Mouse (Mus musculus): ENCODE measurements around the gene Lhb.

DNA sequence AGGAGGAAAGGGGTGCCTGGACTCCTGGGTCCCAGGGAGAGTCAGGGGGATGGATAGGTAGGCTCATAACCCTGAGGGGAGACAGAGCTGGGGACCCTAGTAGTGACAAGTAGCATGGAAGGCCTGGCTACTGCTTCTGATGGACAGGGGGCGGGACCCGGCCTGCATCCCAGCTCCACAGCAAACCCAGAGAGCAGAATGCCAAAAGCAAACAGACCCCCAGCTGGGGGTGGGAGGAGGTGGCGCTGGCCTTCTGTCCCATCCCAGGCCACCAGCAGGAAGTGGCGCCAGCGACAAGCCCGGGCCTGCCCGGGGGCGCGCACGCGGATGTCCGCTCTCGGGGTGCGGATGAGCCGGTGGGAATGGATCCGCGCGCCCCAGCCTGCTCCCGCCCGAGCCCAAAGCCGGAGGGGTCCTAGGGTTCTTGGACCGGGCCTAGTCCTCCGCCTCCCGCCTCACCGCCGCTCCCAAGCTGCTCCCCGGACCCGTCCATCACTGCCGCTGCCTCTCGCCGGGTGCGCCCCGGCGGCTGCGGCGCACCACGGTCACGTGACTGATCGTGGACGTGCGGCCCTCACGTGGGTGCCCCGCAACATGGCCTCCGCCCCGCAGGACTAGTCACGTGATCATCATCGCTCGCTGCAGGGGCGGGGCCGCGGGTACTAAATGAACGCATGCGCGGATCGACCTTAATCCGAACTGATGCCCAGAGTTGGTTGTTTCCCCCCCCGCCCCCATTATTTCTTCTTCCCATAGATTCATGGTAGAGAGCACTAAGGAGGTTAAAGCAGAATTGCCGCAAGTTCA, 45.9 kb downstream of the Lhb start, which contains the start of gene Bax:
- TF ChIP-seq CTCF (IDR thresholded peaks at IDR 0.05; ENCODE audit: control insufficient read depth, insufficient read depth, low read length), result no peak
- TF ChIP-seq POLR2A (IDR thresholded peaks at IDR 0.05; ENCODE audit: borderline replicate concordance, control insufficient read depth, low read depth, low read length), result peak; percentile 88; the same call in 1 of the 2 replicates

Measured in bone marrow, adult 2 months (tissue).